Mouse (Mus musculus) NIH3T3 (cell line): ENCODE measurements around the gene Tut4.

ENCODE experiments used
- DNase-seq: peaks from one replicate; pipeline ENCODE4 v3.0.0-alpha.2; 2012; ENCODE audit warnings: low read depth

Tut4 gene

GRCm38 (mm10) chr4:108503023-108503422 is 43.8 kb downstream of the Tut4 start:
- no peak for DNase-seq

DNA sequence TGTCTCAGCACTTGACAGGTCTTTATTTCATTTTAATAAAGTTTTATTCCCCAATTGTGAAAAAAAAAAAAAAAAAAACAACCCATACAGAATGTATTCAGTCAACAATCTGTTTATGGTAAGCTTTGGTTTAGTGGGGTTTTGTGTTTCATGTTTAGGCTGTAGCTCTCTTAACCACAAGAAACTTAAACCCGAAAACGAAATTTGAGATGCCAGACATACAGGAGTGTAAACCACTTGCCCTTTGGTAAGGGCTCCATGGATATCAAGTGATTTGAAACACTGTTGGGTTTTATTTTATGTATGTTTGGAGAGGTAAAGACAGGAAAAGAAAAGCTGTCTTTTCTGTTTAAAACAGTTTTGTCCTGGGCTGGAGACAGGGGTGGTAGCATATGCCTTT is 80.5 kb downstream of the Tut4 start:
- DNase-seq, result no peak

DNA sequence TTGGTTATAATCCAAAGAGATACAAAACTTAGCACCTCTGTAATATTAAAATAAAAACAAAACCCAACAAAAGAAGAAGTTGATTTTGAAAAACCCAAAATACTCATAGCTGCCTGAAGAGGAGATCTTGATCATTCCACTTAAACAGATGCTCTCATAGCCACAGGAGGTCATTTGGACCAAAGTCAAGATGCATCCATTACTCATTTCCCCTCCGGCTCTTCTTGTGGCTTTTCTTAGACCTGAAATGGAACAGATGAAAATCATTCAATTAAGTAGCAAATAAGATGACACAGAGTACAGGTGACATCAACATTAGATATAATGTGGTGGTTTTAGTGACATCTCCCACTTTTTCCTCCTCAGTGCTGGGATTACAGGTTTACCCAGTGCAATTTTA is 105.8 kb downstream of the Tut4 start:
- DNase-seq, result peak; percentile 41

DNA sequence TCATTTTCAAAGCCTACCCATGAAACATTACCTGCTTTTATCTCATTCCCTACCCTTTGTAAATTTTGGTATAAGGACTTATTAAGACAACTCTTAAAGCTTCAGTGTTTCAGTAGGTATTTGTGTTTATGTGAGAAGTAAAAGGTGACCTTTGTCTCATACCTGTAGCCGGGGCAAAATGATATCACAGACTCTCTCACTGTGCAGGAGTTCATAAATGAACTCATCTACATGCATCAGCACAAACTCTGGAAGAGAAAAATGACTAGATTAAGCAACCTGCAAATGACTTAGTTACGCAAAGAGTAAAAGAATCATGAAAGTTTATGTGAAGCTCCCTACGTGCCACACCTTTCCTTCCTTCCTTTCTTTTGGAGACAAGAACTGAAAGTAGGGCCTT is 113.4 kb downstream of the Tut4 start:
- DNase-seq, result no peak

- DNase-seq, result peak; percentile 99
Measured at GRCm38 (mm10) chr4:108578840-108579742, 119.9 kb downstream of the Tut4 start, which contains the start of the genes Prpf38a and Orc1. TSS of gene Prpf38a (minus strand) at chr4:108579336. TSS of gene Orc1 (plus strand) at chr4:108579423.

DNA sequence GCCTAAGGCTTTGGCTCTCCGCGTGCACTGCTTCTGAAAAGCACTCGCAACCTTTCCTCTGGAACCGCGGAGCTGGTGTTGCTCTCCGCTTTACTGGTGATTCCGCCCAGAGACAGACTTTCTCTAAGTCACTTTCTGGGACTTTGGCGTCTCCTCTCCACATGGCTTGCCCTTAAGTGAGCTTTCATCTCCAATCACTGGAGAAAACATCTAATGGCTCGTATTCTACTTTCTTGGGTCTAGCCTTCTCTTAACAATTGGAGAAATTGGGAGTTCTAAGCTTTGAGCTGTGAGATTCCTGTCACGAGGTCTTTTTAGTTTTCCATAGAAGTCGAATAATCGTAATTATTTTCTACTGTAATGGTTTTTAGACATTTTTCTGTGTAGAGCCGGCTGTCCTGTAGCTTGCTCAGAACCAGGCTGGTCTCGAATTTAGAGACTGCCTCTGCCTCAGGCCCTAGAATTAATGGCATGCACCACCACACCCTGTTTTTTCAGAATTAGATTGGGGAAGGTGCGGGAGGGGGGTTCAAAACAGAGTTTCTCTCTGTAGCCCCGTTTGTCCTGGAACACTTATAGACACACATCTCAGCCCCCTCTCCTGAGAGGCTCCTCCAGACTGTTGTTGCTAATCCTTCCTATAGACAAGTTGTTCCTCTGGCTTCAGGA is 120.7 kb downstream of the Tut4 start:
- DNase-seq, result no peak

DNA sequence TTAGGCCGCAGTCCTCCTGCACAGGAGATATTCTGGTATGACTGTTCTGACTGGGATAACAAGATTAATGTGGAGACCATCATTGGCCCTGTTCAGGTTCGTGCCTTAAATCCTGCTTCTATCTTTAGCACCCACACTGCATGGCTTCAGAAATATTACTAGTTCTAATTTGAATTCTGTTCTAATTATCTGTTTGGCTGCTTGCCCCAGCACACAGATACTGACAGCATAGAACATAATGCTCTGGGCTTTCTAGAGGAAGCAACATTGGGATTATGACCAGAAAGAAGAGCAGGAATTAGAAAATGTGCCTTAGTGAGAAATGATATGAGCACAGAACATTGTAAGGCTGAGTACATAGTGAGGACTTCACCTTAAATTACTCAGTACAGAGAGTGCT is 134.2 kb downstream of the Tut4 start:
- no peak for DNase-seq

GRCm38 (mm10) chr4:108595785-108596184 is 136.6 kb downstream of the Tut4 start:
- DNase-seq, result no peak

DNA sequence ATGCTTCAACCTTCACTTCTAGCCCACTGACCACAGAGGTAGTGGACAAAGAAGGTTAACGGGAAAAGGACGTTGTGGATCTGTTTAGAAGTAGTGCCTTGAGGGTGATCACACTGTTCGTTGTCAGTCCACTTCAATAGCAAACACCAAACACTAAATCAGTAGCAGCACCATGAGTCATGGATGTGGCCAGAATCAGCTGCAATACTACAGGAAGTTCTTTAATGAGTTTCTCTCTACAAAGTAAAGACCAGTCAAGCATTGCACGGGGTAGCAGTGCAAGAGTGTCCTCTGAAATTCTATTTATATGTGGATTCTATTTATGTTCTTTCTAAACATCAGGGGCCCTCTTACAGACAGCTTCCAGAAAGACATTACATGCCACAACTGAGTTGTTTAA is 139.1 kb downstream of the Tut4 start:
- no peak for DNase-seq

GRCm38 (mm10) chr4:108601870-108602269 is 142.6 kb downstream of the Tut4 start:
- DNase-seq, result no peak

- DNase-seq, result peak; percentile 60
Measured at GRCm38 (mm10) chr4:108608651-108609050, 149.4 kb downstream of the Tut4 start.
